Mouse (Mus musculus): ENCODE results near the gene Taf11.

DNA sequence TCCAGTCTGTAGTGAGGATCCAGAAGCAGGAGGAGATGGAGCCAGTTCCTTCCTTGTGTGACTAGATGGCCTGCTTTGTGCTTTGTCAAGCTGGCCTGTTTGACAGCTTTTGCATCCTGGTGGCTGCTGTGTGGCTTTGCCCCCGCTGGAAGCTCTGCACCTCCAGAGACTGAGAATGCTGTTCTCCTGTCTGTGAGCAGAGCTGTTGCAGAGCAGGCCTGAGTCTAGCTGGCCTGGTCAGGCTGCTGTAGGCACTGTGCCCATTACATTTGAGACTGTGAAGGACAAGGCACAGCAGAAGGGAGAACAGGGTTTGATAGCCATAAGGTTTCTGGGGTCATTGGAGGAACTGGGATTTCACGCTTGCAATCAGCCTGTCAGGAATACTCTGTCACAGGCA, 32.1 kb upstream of the Taf11 start:
- TF ChIP-seq POLR2A (IDR thresholded peaks at IDR 0.05; ENCODE audit: extremely low read depth, insufficient read depth, low read length) (no peak), CTCF (IDR thresholded peaks at IDR 0.05; ENCODE audit: extremely low read depth, insufficient read depth, low read length) (no peak)
